11 mouse cellular contexts compared by ENCODE assay signal in genomic region chr11:114444211-114444610, GRCm38 (mm10).
"Had no signal": no experiment of that assay in that cellular context is flagged by ENCODE, and none has a peak within 500 bp of the region (broad histone marks: within the 10 kb centered on the region; RNA-seq: fewer than 3 reads in every experiment).

No protein-coding gene starts in this region.

- H3K36me3 ChIP-seq: limb, embryonic 12.5 days; limb, embryonic 15.5 days; midbrain, embryonic 12.5 days had no signal

- H3K9ac ChIP-seq: limb, embryonic 12.5 days; limb, embryonic 15.5 days; liver, embryonic 14.5 days; liver, postnatal 0 days; midbrain, embryonic 12.5 days had no signal

- H3K9me3 ChIP-seq: limb, embryonic 12.5 days; limb, embryonic 15.5 days had no signal

- DNase-seq: thymus, adult 18-20 months; thymus, postnatal 36 days had no signal

- ATAC-seq: intestine, postnatal 0 days; midbrain, embryonic 16.5 days had no signal

- H3K27me3 ChIP-seq: limb, embryonic 15.5 days had no signal

- H3K4me2 ChIP-seq: limb, embryonic 12.5 days; limb, embryonic 15.5 days; liver, embryonic 11.5 days; midbrain, embryonic 12.5 days had no signal

- H3K27ac ChIP-seq: limb, embryonic 12.5 days; limb, embryonic 15.5 days; liver, embryonic 14.5 days; macrophage; midbrain, embryonic 12.5 days had no signal

- H3K4me3 ChIP-seq: limb, embryonic 12.5 days; limb, embryonic 15.5 days; midbrain, embryonic 12.5 days had no signal
